Mouse (Mus musculus): ENCODE data around the gene Rpl15. TPM values are rescaled to one million over a fixed set of nuclear protein-coding genes. Genes with fewer than 3 reads are reported as not detected.
A peak's percentile ranks its signal among the peaks of the same experiment; 100 is the strongest.
"Not testable (repeated sequence)": the region's sequence is repeated elsewhere in the genome, so short reads cannot be mapped to it uniquely, and the experiment has no call there.

Rpl15 gene
- polyA plus RNA-seq, 1 experiment: 242 TPM

GRCm38 (mm10) chr14:18285476-18285875 is 14.3 kb upstream of the Rpl15 start:
- H3K27me3 ChIP-seq (ENCODE audit: control insufficient read depth, insufficient read depth, low read length): no peaks in the 10 kb centered on the region
- TF ChIP-seq POLR2A (IDR thresholded peaks at IDR 0.05; ENCODE audit: low read depth, low read length): no peak
- no peak overlapping the region for H3K4me3 ChIP-seq (ENCODE audit: extremely low read depth, insufficient read depth, insufficient read length)
- H3K27ac ChIP-seq (ENCODE audit: insufficient read depth, low read length): no peak overlapping the region
- WGBS: 90% methylated on average over 3 of the region's 3 CpGs
- DNase-seq (ENCODE audit: low read depth in 1 of 2, low spot score in 2 of 2): no peak
- peaks cover 1% of the 10 kb centered on the region for H3K36me3 ChIP-seq (ENCODE audit: control insufficient read depth, insufficient read depth, low read length)
- no peaks in the 10 kb centered on the region; the same call in 1 of the 2 replicates for H3K4me1 ChIP-seq (ENCODE audit: control insufficient read depth, insufficient read depth, insufficient read length)

DNA sequence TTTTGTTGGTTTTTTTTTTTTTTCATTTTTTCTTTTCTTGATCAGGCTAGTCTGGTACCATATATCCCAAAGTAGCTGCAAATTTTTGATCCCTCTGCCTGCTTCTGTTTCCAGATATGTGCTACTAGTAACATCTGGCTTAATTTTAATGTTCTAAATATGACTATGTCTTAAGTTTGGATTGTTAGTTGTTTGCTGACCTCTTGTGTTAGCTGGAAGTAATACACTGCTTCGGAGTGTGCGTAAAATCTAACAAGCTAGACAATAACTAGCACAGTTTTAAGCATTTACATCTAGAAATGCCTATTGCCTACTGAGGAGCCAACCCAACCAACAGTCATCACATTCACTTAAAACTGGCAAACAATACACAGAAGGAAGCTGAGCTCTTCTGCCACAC is 13.4 kb upstream of the Rpl15 start:
- WGBS: 76% methylated on average over 2 of the region's 2 CpGs
- Histone ChIP-seq H3K4me1 (ENCODE audit: control insufficient read depth, insufficient read depth, insufficient read length) (no peaks in the 10 kb centered on the region; the same call in 1 of the 2 replicates), H3K36me3 (ENCODE audit: control insufficient read depth, insufficient read depth, low read length) (peaks cover 1% of the 10 kb centered on the region), H3K27me3 (ENCODE audit: control insufficient read depth, insufficient read depth, low read length) (no peaks in the 10 kb centered on the region), H3K27ac (ENCODE audit: insufficient read depth, low read length) (no peak overlapping the region), H3K4me3 (ENCODE audit: extremely low read depth, insufficient read depth, insufficient read length) (no peak overlapping the region)
- no peak for TF ChIP-seq CTCF (IDR thresholded peaks at IDR 0.05; ENCODE audit: extremely low read depth, insufficient read depth, insufficient read length, insufficient replicate concordance)
- no peak for TF ChIP-seq POLR2A (IDR thresholded peaks at IDR 0.05; ENCODE audit: low read depth, low read length)
- DNase-seq (ENCODE audit: low read depth in 1 of 2, low spot score in 2 of 2): no peak

- no peaks in the 10 kb centered on the region for H3K27me3 ChIP-seq (ENCODE audit: control insufficient read depth, insufficient read depth, low read length)
- 93% methylated on average over 5 of the region's 5 CpGs for WGBS
- H3K4me3 ChIP-seq (ENCODE audit: extremely low read depth, insufficient read depth, insufficient read length): no peak overlapping the region
- no peak overlapping the region for H3K27ac ChIP-seq (ENCODE audit: insufficient read depth, low read length)
- no peaks in the 10 kb centered on the region; the same call in 1 of the 2 replicates for H3K4me1 ChIP-seq (ENCODE audit: control insufficient read depth, insufficient read depth, insufficient read length)
- no peak for DNase-seq (ENCODE audit: low read depth in 1 of 2, low spot score in 2 of 2)
- TF ChIP-seq POLR2A (IDR thresholded peaks at IDR 0.05; ENCODE audit: low read depth, low read length) (no peak), CTCF (IDR thresholded peaks at IDR 0.05; ENCODE audit: extremely low read depth, insufficient read depth, insufficient read length, insufficient replicate concordance) (no peak)
- H3K36me3 ChIP-seq (ENCODE audit: control insufficient read depth, insufficient read depth, low read length): peaks cover 13% of the 10 kb centered on the region
These were observed 9.2 kb upstream of the Rpl15 start for GRCm38 (mm10) chr14:18280375-18280774.

DNA sequence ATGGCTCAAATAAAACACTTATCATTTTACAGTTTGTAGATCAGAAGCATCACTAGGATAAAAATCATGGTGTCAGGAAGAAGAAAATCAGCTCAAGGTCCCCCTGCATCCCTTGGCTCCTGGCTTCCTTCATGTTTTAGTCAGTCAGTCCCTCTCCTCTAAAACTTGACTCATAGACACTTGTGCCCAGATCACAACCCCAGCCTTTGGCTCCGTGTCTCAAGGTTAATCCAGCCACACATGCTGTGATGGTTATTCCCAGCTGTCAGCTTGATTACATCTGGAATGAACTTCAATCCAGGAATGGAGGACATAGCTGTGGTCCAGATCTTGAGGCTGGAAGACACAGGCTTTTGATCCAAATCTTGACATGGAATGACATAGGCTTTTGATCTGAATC is 3.3 kb upstream of the Rpl15 start:
- H3K27ac ChIP-seq (ENCODE audit: insufficient read depth, low read length): no peak overlapping the region
- TF ChIP-seq CTCF (IDR thresholded peaks at IDR 0.05; ENCODE audit: extremely low read depth, insufficient read depth, insufficient read length, insufficient replicate concordance) (no peak), POLR2A (IDR thresholded peaks at IDR 0.05; ENCODE audit: low read depth, low read length) (no peak)
- WGBS: 88% methylated on average over 1 of the region's 1 CpGs
- no peak overlapping the region for H3K4me3 ChIP-seq (ENCODE audit: extremely low read depth, insufficient read depth, insufficient read length)
- peaks cover 13% of the 10 kb centered on the region for H3K36me3 ChIP-seq (ENCODE audit: control insufficient read depth, insufficient read depth, low read length)
- no peaks in the 10 kb centered on the region for H3K4me1 ChIP-seq (ENCODE audit: control insufficient read depth, insufficient read depth, insufficient read length)
- no peaks in the 10 kb centered on the region for H3K27me3 ChIP-seq (ENCODE audit: control insufficient read depth, insufficient read depth, low read length)
- no peak for DNase-seq (ENCODE audit: low read depth in 1 of 2, low spot score in 2 of 2)

DNA sequence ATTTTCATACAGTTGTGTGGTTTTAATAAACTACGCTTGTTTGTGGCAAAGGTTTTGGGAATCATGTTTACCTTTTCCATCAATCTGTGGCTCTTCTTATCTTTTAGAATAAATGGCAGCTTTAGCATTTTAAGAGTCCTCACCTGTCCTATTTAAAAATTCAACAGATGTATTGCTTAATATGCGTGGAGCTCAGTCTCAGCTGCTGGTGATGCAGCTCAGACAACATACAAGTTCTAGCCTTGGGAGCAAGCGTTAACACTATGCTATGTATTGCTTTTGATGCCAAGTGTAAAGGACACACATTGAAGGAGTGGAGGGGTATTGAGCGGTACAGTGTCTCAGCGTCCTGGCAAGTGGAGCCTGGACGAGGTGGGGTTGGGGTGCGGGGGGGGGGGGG is 475 bp upstream of the Rpl15 start:
- WGBS: 12% methylated on average over 7 of the region's 7 CpGs
- Histone ChIP-seq H3K4me1 (ENCODE audit: control insufficient read depth, insufficient read depth, insufficient read length) (no peaks in the 10 kb centered on the region), H3K27me3 (ENCODE audit: control insufficient read depth, insufficient read depth, low read length) (no peaks in the 10 kb centered on the region), H3K4me3 (ENCODE audit: extremely low read depth, insufficient read depth, insufficient read length) (no peak overlapping the region), H3K36me3 (ENCODE audit: control insufficient read depth, insufficient read depth, low read length) (peaks cover 12% of the 10 kb centered on the region), H3K27ac (ENCODE audit: insufficient read depth, low read length) (no peak overlapping the region)
- no peak for TF ChIP-seq POLR2A (IDR thresholded peaks at IDR 0.05; ENCODE audit: low read depth, low read length)
- TF ChIP-seq CTCF (IDR thresholded peaks at IDR 0.05; ENCODE audit: extremely low read depth, insufficient read depth, insufficient read length, insufficient replicate concordance): no peak
- no peak for DNase-seq (ENCODE audit: low read depth in 1 of 2, low spot score in 2 of 2)

GRCm38 (mm10) chr14:18269947-18270528 is 1.2 kb downstream of the Rpl15 start:
- not testable (repeated sequence) for H3K27me3 ChIP-seq (ENCODE audit: control insufficient read depth, insufficient read depth, low read length); DNase-seq (ENCODE audit: low read depth in 1 of 2, low spot score in 2 of 2); H3K4me1 ChIP-seq (ENCODE audit: control insufficient read depth, insufficient read depth, insufficient read length)
- 1% methylated on average over 24 of the region's 24 CpGs for WGBS
- peak overlapping the region; percentile 59; the same call in 1 of the 2 replicates for H3K27ac ChIP-seq (ENCODE audit: insufficient read depth, low read length)
- H3K4me3 ChIP-seq (ENCODE audit: extremely low read depth, insufficient read depth, insufficient read length): peak overlapping the region; percentile 87
- peaks cover 12% of the 10 kb centered on the region for H3K36me3 ChIP-seq (ENCODE audit: control insufficient read depth, insufficient read depth, low read length)

DNA sequence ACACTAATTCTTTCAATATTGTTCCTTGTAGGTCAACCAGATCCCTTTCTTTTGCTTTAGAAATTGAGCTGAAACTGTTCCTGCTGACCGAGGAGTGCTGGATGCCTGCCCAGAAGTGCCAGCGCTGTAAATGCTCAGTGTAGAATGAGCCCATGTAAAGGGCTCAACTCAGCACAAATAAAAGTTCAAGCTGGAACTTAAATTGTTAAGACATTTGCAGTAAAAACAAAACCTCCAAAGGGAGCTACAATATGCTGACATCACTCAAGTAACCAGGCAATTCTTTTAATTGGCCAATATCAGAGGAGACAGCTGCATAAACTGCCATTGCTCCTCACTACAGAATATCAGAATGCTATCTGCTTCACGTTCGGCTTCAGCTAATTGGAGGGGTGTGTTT is 7.8 kb downstream of the Rpl15 start:
- no peaks in the 10 kb centered on the region for H3K4me1 ChIP-seq (ENCODE audit: control insufficient read depth, insufficient read depth, insufficient read length)
- no peaks in the 10 kb centered on the region for H3K27me3 ChIP-seq (ENCODE audit: control insufficient read depth, insufficient read depth, low read length)
- peaks cover 7% of the 10 kb centered on the region for H3K36me3 ChIP-seq (ENCODE audit: control insufficient read depth, insufficient read depth, low read length)
- 58% methylated on average over 4 of the region's 4 CpGs for WGBS
- no peak for TF ChIP-seq POLR2A (IDR thresholded peaks at IDR 0.05; ENCODE audit: low read depth, low read length)
- no peak for TF ChIP-seq CTCF (IDR thresholded peaks at IDR 0.05; ENCODE audit: extremely low read depth, insufficient read depth, insufficient read length, insufficient replicate concordance)
- no peak for DNase-seq (ENCODE audit: low read depth in 1 of 2, low spot score in 2 of 2)
- no peak overlapping the region for H3K27ac ChIP-seq (ENCODE audit: insufficient read depth, low read length)
- H3K4me3 ChIP-seq (ENCODE audit: extremely low read depth, insufficient read depth, insufficient read length): no peak overlapping the region

All from spleen, adult 2 months (tissue).